Mouse (Mus musculus): ENCODE measurements around the gene Cox5b.
"Not testable (repeated sequence)": the region's sequence is repeated elsewhere in the genome, so short reads cannot be mapped to it uniquely, and the experiment has no call there.

Cox5b gene

DNA sequence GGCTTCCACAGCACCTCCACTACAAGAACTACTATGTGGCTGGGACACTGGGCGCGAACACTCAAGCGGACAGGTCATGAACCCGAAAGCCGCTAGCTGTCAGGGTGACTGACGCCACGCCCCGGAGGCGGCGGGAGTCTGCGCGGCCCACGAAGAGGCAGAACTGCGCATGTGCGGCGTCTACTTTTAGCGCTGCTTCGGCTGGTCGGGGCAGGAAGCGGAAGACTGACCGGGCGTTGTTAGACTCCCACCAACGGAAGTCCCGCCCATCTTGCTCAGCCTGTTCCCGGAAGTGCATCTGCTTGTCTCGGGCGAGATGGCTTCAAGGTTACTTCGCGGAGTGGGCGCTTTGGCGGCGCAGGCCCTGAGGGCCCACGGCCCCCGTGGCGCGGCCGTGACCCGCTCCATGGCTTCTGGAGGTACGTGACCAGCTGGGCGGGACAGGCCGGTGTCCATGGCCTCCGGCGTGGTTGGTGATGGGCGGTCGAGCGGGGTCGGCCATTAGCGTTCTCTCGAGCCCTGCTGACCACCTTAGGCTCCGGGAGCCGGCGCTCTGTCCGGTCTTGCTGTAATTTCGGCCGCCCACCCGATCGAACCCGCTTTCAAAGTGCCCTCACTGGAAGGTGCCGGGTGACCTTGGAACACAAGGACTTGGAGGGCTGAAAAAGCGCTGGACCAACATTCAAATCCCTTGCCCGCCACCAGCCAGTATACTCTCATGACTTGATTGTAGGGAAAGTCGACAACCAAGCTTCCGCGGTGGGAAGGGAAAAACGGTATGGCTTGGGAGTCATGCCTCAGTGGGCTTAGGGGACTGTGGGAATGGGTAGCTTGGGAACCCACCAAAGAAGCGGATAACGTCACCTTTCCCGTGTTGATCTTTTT is at the start of gene Cox5b:
TSS of gene Cox5b (plus strand) at position 179 of the 885 bp plus-strand sequence.
- peak; percentile 100 for DNase-seq (ENCODE audit: low spot score)

DNA sequence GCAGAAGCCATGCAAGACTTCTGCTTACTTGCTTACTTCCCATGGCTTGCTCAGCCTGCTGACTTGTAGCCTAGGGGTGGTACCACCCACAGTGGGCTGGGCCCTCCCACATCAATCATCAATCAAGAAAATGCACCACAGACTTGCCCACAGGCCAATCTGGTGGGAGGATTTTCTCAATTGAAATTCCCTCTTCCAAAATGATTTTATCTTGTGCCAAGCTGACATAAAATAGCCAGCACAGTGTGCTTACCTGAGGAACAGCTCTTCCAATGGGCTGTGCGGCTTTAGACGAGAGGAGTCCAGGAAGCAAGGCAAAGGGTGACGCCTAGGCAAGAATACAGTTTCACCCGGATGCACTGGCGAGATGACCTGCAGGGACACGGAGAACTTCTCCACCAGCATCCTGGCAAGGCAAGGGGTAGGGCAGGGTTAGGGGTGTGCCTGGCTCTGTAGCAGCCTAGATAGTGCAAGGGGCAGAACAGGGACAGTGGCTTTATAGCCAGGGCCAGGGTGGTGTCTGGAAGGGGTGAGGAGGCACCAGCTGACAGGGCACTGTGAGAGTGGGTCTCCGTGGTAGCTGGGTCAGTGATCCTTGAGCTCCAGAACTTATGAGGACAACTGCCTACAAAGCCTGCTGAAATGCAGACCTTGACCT is 47.2 kb upstream of the Cox5b start:
- no peak for DNase-seq (ENCODE audit: low spot score)

DNA sequence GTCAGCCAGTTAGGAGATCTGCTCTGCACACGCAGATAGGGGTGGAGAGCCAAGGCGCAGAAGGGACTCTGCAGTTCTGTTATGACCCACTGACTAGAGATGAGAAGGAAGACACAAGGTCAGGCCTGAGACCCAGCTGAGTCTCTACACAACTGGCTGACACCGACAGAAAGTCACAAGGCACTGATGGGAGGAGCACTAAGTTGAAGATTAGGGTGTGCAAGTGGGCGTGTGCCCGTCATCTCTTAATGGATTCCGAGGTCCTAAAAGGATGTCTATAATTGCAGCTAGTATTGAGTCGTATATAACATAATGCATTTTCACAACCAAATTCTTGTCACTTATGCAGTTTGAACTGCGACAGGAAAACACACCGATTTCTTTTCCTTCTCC is 46.6 kb upstream of the Cox5b start:
- no peak for DNase-seq (ENCODE audit: low spot score)

DNA sequence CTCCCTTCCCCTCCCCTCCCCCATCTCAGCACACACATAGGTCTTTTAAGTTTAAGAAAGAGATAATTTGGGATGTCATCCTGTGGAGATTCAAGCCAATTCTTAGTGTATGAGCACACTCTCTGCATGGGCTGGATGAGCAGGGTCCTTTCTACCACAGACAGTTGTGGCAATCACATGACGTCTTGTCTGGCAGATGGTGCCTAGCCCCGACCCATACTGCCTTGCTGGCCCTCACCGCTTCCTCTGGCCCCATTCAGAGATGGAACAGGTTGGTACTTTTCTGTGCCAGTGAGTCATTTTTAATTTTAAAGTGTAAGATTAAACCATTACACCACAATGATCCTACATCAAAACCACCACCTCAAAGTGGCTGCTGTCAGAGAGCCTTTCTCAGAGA is 45.0 kb upstream of the Cox5b start:
- DNase-seq (ENCODE audit: low spot score) = no peak

DNA sequence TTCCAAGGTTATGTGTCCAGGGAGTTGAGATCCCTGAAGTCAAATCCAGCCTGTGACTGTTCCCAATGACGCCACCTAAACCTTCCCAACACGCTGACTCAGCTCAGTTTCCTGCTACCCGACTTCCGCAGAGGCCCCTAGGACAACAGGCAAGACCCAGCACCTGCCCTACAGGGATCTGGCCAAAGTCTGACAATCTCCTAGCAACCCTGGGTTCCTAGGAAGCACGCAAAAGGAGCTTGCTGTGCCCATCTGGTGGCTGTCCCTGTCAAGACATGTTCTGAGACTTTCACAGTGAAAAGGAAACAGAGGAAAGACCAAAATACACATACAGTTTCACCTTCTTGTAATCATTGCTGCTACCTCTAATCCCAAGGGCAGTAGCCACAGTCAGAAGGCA is 43.6 kb upstream of the Cox5b start:
- DNase-seq (ENCODE audit: low spot score) = no peak

DNA sequence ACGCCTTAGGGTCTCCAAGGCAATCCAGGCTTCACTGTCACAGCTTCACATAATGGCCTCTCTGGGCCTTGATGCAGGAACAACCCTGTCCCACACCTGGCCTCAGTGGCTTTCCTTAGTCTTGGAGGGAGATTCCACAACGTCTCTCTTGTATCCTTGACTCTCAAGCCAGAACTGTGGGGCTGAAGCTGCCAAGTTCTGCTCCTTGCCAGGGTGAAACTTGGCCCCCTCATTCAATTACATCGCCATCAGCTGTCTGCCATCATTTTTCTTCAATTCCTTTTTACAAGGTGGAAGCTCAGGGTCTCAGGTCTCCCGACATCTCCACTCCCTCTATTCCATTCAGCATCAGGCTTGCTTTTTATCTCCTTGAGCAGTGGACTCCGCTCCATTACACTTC is 36.2 kb upstream of the Cox5b start:
- no peak for DNase-seq (ENCODE audit: low spot score)

DNA sequence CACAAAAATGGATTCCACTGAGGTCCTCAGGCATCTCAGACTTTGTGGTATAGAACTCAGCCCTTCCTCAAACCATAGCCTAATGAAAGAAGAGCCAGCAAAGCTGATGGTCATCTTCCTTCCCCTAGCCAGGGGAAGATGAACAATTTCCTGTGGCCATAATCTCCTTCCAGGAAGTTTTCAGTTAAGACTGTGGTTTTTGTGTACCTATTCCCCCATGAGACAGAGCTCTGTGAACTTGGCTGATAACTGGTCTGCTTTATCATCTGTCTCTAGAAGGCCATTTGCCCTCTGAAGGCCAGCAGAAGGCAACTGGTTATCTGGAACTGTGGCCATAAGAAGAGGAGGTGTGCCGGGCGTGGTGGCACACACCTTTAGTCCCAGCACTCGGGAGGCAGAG is 35.0 kb upstream of the Cox5b start:
- DNase-seq (ENCODE audit: low spot score) = no peak

DNA sequence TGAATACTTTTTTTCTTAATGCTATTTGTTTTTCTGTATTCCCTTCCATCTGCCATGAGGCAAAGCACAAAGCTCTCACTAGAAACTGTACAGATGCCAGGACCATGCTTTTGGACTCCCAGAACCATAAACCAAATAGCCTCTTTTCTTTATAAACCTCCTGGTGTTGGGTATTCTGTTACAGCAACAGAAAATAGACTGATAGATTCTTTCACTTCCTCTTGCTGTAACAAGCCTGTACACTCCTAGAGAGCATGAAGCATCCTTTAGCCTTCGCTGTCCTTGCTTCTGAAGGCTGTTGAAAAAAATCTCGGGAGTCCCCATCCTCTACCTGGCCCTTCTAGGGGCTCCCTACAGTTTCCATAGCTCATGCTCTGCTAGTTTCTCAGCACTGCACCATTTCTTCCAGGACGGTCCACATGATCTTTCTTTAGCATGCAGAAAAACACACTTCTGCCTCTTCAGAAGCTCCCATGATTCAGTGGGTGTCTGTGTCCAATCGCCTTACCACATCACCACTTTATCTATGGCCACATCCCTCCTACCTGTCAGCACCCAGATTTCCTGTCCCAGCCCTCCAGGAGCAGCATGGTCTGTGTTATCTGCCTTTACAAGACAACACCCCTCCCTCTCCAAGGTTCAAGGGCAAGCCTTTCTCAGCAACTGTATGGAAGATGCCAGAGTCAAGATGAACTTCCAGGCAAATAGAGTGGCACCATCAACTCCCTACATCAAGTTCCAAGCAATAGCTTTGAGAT is 33.4 kb upstream of the Cox5b start:
- no peak for DNase-seq (ENCODE audit: low spot score)

DNA sequence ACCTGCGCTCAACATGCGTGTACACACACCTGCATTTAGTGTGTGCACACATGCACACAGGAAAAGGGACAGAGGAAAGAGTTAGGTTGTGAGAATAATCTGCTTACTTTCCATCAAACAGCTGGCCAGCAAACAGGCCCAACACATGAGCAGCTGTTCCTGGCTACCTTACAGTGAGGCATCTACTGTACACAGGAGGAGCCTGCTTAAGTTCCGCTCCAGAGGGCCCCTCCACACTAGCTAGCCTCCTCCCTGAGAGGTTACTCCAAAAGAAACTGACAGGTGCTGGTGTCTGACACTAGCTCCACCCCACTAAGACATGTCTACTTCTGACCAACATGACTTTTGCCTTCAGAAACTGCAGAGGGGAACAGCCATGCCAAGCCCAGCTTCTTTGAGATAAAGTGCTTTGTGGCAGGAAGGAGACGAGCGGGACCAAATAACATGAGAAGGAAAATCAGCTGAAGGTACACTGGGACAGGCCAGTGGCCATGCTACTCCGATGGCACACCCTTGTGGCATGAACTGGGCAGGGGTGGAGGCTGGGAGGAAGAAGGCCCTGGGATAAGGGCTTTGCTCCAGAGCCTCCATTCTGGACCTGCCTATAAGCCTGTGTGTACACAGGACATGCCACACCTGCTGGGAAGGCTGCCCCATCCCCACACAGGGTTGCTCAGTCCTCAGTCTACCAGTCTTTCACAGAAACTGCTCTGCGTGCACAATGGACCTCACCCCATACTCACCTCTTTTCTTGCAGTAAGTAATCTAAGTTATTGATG is 32.4 kb upstream of the Cox5b start:
- DNase-seq (ENCODE audit: low spot score) = no peak

DNA sequence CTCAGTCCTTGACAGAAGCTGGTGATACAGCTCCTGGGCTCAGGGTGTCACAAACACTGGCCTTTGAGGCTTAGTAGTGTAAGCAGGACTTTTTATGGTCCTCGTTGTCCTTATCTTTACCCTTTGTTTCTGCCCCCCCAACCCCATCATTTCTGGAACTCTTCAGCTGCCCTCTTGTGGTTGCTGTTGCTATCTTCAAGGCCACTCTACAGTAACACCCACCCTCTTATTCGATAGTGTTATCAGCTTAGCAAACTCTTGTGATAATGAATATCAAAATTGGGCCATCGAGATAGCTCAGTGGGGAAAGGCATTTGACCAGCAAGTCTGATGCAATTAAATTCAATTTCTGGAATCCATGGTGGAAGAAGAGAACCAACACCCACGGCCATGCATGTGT is 26.8 kb upstream of the Cox5b start:
- no peak for DNase-seq (ENCODE audit: low spot score)

DNA sequence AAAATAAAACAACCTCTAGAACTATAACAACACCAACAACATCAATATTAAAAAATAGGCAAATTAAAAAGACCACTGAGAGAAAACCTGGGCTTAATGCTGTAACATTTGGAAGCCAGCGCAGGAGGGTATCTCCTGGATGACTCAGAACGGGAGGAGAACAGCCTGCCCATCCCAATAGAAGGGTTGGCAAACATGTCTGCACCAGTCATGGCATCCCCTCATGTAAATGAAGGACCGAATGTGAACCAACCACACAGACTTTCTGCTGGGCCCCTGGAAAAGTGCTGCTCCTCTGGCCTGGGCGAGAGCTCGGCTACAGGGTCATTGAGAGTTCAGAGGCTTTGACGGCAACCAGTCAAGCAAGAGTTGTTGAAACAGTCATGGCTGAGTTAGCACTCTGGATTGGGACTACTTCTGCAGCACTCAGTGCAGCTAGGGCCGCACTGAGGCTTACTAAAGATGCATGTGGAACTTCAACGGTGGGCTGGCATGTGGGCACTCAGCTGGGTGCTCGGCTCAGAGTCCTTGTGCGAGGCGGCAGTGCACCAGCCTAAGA is 26.0 kb upstream of the Cox5b start:
- DNase-seq (ENCODE audit: low spot score) = no peak

DNA sequence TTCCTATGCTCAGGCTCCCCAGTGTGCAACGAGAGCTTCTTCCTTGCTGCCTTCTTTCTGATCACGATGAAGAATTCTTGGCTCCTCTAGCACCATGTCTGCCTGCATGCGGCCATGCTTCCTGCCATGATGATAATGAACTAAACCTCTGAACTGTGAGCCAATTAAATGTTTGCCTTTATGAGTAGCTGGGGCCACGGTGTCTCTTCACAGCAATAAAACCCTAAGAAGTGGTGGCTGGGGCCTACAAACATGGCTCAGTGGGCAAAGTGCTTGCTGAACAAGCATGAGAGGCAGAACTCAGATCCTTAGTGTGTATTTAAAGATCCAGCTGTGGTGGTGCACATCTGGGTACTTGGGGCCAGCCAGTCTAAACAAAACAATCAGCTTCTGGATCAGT is 25.3 kb upstream of the Cox5b start:
- no peak for DNase-seq (ENCODE audit: low spot score)

DNA sequence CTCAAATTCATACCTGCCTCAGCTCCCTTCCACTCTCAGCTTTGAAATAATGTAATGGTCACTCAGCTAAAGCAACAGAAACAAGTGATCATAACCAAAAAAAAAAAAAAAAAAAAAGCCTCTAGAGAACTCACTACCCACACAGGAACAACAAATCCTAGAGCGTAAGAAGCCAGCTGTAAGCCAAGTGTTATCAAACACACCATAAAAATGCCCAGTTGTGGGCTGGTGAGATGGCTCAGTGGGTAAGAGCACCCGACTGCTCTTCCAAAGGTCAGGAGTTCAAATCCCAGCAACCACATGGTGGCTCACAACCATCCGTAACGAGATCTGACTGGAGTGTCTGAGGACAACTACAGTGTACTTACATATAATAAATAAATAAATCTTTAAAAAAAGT is 23.2 kb upstream of the Cox5b start:
- not testable (repeated sequence) for DNase-seq (ENCODE audit: low spot score)

DNA sequence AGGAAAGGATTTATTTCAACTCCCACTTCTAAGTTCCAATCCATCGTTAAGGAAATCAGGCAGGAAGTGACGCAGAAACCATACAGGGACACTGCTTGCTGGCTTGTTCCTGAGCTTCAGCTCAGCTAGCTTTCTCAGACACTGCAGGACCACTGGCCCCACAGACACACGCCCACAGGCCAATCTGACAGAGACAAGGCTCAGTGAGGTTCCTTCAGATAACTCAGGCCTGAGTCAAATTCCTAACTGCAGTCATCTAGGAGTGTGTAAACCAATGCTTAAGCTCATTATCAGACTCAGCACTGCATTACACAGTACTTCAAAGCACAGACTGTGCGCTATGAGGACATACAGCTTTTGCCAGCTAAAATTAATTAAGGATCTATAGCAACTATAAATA is 21.0 kb upstream of the Cox5b start:
- no peak for DNase-seq (ENCODE audit: low spot score)

DNA sequence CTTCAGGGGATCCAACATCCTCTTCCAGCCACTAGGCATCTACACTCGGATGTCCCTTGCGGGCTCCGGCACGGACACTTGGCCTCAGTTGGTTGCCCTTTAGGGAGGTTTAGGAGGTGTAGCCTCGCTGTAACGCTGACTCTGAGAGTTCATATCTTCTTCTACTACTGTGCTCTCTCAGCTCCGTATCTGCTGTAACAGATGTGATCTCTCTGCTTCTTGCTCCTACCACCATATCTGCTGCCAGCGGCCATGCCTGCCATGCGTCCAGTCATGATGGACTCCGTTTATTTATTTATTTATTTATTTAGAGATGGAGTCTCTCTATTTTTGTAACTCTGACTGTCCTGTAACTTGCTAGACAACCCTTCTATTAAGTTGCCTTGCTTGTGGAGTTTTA is 20.0 kb upstream of the Cox5b start:
- DNase-seq (ENCODE audit: low spot score) = no peak

DNA sequence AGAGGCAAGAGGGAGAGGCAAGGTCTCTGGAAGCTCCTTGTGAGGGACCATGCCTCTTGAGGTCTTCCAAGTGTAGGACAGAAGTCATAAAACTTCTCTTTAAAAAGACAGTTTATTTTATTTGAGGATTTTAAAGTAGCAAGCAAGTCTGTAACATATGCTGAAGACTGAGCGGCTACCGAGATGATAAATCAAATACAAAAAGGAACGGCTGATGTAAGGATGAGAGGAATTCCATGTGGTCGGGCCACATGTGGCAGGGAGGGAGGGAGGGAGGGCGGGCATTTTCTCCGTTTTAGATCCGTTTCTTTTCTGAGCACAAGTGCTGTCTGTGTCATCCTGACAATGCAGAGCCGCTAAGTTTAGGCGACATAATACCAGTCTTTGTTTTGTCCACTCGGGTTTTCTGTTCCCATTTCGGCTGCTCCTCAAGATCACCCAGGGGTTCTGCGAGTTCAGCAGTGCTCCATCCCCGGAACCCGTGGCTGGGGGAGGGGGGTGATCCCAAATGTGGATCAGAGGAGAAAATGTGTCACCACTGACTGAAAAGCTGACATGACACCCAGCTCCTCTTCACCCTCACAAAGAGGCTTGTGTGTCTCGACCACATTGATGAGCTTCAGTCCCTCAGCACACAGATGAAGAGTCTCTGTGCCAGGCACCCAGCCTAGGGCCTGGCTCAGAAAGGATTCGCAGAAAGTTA is 18.4 kb upstream of the Cox5b start:
- no peak for DNase-seq (ENCODE audit: low spot score)

DNA sequence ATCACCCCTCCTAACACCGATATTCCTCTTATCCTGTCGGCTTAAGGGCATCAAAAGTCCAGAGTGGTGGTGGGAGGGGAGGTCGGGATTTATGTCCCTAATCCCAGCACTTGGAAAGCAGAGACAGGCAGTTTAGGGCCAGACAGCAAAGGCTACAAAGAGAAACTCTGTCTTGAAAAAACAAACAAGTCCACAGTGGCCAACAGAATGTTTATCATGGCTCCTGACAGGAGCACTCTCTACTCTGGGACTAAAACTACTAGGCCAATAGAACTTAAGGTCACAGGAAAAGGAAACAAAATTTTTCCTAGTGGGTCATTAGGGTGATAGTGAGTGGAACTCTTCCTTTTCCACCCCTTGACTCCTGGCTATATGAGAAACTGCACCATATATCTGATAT is 16.3 kb upstream of the Cox5b start:
- no peak for DNase-seq (ENCODE audit: low spot score)

DNA sequence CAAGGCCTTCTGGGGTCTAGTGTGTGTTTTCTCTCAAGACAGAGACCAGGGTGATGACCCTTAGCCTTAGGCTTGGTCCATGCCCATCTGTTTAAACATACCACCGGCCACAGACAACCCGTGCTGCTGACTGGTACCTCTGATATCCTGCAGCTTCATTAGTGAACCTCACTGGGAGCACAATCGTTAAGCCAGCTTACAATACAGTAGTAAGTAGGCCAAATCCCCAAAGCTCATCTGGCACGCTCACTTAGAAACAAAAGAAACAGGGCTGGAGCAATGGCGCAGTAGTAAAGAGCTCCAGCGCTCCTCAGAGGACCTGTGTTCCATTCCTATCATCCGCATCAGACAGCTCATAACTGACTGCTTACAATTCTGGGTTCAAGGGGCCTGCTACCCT is 10.4 kb upstream of the Cox5b start:
- DNase-seq (ENCODE audit: low spot score) = peak; percentile 63

DNA sequence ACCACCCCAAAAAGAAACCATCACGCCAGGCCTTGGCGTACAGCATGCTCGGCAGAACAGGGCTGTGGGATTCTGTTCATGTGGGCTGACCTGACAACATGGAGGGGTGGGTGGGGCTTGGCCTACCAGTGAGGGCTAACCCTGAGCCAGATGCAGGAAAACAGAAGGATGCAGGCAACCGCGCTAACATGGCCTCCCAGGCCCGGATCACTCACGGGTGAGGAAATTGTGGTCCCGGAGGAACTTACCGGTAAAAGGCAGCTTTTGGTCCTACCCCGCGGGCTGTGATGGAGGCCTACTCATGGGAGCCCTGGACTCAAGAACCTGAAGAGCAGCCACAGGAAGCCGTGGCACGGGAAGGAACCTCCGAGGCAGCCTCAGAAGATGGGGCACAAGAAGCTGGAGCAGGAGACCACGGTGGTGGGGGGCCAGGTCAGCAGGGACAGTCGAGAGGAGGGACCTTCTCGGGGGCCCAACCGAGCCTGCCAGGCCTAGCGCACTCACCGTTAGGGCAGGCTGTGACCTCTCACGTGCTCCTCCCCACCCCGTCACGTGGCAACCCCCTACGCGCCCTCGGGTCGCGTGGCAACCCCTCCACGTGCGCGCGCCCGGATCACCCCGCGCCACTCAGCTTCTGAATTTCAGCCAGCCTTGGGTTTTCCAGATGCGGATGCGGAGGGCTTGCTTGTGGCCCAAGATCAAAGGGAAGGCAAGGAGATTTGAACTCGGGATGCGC is 8.5 kb upstream of the Cox5b start, which contains the start of gene Fam178b:
TSS of gene Fam178b (minus strand) at position 564 of the 736 bp plus-strand sequence.
- no peak for DNase-seq (ENCODE audit: low spot score)

DNA sequence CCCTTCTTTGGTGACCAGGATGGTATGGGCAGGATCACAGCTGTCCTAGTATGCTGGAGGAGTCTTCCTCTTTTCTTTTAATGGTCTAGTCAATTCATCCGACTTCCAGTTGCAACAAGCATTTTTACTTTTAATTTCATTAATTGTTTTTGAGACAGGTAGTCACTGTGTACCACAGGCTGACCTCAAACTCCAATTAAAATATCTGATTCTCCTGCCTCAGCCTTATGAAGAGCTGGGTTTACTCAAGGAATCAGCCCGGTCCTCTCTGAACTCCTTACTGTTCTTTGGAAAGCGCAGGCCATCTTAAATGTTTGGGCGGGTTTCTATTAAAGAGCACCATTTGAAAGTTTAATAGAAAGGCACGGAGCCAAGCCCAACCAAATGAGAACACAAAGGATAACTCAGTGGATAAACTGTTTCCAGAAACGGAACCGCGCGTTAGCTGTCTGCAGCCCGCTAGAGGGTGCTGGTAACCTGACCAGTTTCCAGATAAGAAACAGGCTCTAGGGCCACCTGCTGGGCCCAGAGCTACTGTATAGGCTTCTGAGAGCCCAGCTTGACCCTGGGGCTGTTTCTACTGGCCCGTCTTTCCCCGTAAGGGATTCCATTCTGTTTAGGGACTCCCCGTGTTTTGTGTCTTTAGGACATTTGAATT is 7.3 kb upstream of the Cox5b start:
- DNase-seq (ENCODE audit: low spot score) = peak; percentile 86

All from retina, embryonic 14.5 days (tissue).